Mouse (Mus musculus) forebrain, postnatal 0 days (tissue): ENCODE measurements around the gene Runx1. TPM values are rescaled to one million over a fixed set of nuclear protein-coding genes. Genes with fewer than 3 reads are reported as not detected.

ENCODE experiments used
- ATAC-seq: fragments of 200-750 bp; cut with Nextera tagmentation; 2 replicates; pipeline ENCODE4 v1.8.0; 2017; ENCODE audit warnings: mild to moderate bottlenecking, moderate library complexity
- DNase-seq: peaks from one replicate; pipeline ENCODE4 v3.0.0-alpha.2; 2015
- H3K27ac ChIP-seq: fragments of 300-500 bp; sonication (generic); 2 replicates; pipeline ENCODE4 v1.5.1; 2014; ENCODE audit warnings: low read depth, mild to moderate bottlenecking, antibody characterized with exemption, low read length, moderate library complexity, mixed read lengths
- H3K27me3 ChIP-seq: fragments of 300-500 bp; sonication (generic); 2 replicates; pipeline ENCODE4 v1.6.1; 2014; ENCODE audit warnings: mild to moderate bottlenecking, low read length, mixed read lengths; ENCODE audit not compliant: insufficient read depth
- H3K36me3 ChIP-seq: fragments of 300-500 bp; sonication (generic); 2 replicates; pipeline ENCODE4 v1.6.1; 2014; ENCODE audit warnings: mild to moderate bottlenecking, moderate library complexity; ENCODE audit not compliant: insufficient read depth
- H3K4me1 ChIP-seq: fragments of 300-500 bp; sonication (generic); 2 replicates; pipeline ENCODE4 v1.6.1; 2014; ENCODE audit warnings: antibody characterized with exemption; ENCODE audit not compliant: insufficient read depth
- H3K4me2 ChIP-seq: fragments of 300-500 bp; sonication (generic); 2 replicates; pipeline ENCODE4 v1.6.1; 2014; ENCODE audit warnings: low read depth, mild to moderate bottlenecking, moderate library complexity
- H3K4me3 ChIP-seq: fragments of 300-500 bp; sonication (generic); 2 replicates; pipeline ENCODE4 v1.5.1; 2014; ENCODE audit warnings: low read depth, low read length, mixed read lengths
- H3K9ac ChIP-seq: fragments of 300-500 bp; sonication (generic); 2 replicates; pipeline ENCODE4 v1.6.1; 2014; ENCODE audit warnings: mild to moderate bottlenecking
- H3K9me3 ChIP-seq: fragments of 300-500 bp; sonication (generic); 2 replicates; pipeline ENCODE4 v1.6.1; 2016; ENCODE audit warnings: low read length
- CTCF ChIP-seq: sonication (generic); IDR thresholded peaks from 2 replicates; pipeline ENCODE4 v1.5.1; 2016; ENCODE audit warnings: antibody characterized with exemption, control low read depth, low read depth
- WGBS: fragments of 180-500 bp; shearing (Covaris S2); extraction: QIAGEN DNeasy Blood & Tissue Kit; methylation state at CpG from one replicate; pipeline ENCODE4 v1.1.7; 2014; 5-methylcytosine and 5-hydroxymethylcytosine counted together
- polyA plus RNA-seq: library from polyadenylated mRNA; unstranded; fragments of >200 nt; fragmentation: Nextera tagmentation; extraction: Ambion mirVana; gene quantifications from 2 replicates; pipeline ENCODE4 v1.2.1, GENCODE M21; 2015
- total RNA-seq: library from RNA; depleted of rRNA; stranded (reverse); fragments of >200 nt; gene quantifications from 2 replicates; pipeline ENCODE4 v1.2.3, GENCODE M21; 2014

Gene Runx1
- total and polyA plus RNA-seq, 2 experiments from 2014 or later: 0.46 to 1.2 TPM

DNA sequence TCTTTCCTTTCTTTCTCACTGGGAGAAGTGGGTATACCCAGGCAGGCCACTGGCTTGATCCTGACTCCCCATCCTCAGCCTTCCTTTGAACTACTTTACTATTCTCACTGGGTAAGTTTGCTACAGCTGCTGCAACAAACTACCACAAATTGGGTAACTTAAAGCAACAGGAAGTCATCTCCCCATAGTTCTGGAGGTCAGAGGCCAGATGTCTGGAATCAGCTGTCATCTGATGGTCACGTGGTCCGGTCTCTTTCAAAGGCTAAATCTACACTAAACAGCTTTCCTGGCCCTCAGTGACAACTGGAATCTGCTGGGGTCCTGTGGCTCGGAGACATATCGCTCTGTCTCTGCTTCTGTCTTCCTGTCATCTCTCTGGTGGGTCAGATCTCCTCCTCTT is 252.8 kb downstream of the Runx1 start:
- Histone ChIP-seq H3K4me3 (no peak overlapping the region), H3K4me1 (no peaks in the 10 kb centered on the region), H3K4me2 (no peak overlapping the region), H3K27ac (no peak overlapping the region), H3K27me3 (no peaks in the 10 kb centered on the region), H3K9ac (no peak overlapping the region), H3K9me3 (no peaks in the 10 kb centered on the region), H3K36me3 (no peaks in the 10 kb centered on the region)
- 90% methylated on average over 4 of the region's 4 CpGs for WGBS
- TF ChIP-seq CTCF: no peak
- DNase-seq (no peak), ATAC-seq (no peak)

DNA sequence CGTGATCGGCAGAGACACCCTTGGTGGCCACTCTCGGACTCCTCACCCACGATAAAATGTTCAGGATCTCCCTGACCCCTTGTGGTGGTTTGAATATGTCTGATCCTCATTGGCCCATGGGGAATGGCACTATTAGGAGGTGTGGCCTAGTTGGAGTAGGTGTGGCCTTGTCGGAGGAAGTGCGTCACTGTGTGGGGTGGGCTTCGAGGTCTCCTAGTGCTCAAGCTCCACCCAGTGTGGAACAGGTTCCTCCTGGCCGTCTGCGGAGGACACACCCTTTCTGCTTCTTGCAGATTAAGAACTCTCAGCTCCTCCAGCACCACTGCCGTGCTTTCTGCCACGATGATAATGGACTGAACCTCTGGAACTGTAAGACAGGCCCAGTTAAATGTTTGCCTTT is 254.7 kb downstream of the Runx1 start:
- Histone ChIP-seq H3K9me3 (no peaks in the 10 kb centered on the region), H3K27ac (no peak overlapping the region), H3K27me3 (no peaks in the 10 kb centered on the region), H3K4me3 (no peak overlapping the region), H3K36me3 (no peaks in the 10 kb centered on the region), H3K9ac (no peak overlapping the region), H3K4me2 (no peak overlapping the region), H3K4me1 (no peaks in the 10 kb centered on the region)
- DNase-seq (no peak), ATAC-seq (no peak)
- WGBS: 92% methylated on average over 11 of the region's 11 CpGs
- TF ChIP-seq CTCF: no peak

DNA sequence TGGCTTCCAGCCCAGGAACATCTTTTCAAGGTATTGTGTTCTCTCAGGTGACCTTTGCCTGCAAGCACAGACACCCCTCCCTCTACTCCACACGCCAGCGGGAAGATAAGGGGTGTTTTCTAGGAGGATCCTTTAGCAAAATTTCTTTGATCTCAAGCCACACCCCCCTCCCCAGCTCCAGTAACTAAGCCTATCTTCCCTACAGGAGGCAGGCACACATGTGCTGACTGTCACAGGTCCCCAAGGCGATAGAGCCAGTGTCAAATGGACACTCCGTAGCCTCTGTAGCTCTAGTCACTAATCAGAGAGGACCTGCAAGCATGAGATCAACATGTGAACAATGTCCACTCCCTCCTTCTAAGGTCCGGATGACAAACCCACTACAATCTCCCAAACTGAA is 259.8 kb downstream of the Runx1 start:
- Histone ChIP-seq H3K4me3 (no peak overlapping the region), H3K9me3 (no peaks in the 10 kb centered on the region), H3K9ac (no peak overlapping the region), H3K27ac (no peak overlapping the region), H3K36me3 (no peaks in the 10 kb centered on the region), H3K4me1 (peaks cover 5% of the 10 kb centered on the region; the same call in 1 of the 2 replicates), H3K4me2 (no peak overlapping the region), H3K27me3 (no peaks in the 10 kb centered on the region)
- 35% methylated on average over 5 of the region's 5 CpGs for WGBS
- no peak for ATAC-seq
- no peak for TF ChIP-seq CTCF
- no peak for DNase-seq

DNA sequence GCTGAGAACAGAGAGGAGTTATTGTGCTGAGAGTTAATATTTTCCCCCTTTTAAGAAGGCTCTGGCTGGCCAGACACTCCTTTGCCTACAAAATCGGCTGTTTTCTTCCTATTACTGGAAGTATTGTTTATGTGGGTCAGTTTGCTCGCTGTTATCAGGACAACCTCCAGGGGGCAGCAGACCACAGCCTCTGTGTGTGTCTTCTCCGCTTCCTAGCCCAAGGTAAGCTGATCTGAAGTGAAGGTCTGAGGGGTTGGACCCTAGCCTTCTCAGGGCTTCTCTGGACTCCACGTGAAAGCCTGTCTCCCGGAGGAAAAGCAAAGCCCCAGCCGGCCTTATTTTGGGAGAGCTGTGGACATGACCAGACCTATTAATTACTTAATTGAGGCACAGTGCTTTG is 260.2 kb downstream of the Runx1 start:
- WGBS: 4% methylated on average over 6 of the region's 6 CpGs
- DNase-seq (peak; percentile 89), ATAC-seq (peak; percentile 65; the same call in 1 of the 2 replicates)
- Histone ChIP-seq H3K27me3 (no peaks in the 10 kb centered on the region), H3K9ac (0 out of 2 replicates have a peak overlapping the region, but pooled peaks have one; percentile 6), H3K36me3 (no peaks in the 10 kb centered on the region), H3K27ac (no peak overlapping the region), H3K4me3 (peak overlapping the region; percentile 9), H3K9me3 (no peaks in the 10 kb centered on the region), H3K4me2 (peak overlapping the region; percentile 46), H3K4me1 (peaks cover 5% of the 10 kb centered on the region; the same call in 1 of the 2 replicates)
- TF ChIP-seq CTCF: peak; percentile 94

DNA sequence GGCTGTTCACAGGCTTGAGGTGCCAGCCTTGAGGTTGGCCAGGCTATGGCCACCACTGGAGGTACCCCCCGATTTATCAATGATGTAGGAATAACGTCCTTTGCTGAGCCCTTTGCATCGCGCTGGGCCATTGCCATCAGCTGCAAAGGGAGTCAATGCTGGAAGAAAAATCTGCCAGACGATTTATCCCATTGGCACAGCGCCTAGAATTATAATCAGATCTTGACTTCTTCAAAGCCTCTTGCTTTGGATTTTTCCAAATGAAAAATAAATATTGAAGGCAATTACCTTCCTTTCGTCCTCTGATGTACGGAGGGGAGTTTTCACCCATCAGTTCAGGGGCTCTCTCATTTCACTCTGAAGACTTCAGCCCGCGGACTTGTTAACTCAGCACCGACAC is 260.7 kb downstream of the Runx1 start:
- Histone ChIP-seq H3K4me3 (peak overlapping the region; percentile 9), H3K36me3 (no peaks in the 10 kb centered on the region), H3K4me2 (peak overlapping the region; percentile 46), H3K9me3 (no peaks in the 10 kb centered on the region), H3K27ac (no peak overlapping the region), H3K27me3 (no peaks in the 10 kb centered on the region), H3K4me1 (peaks cover 5% of the 10 kb centered on the region; the same call in 1 of the 2 replicates), H3K9ac (0 out of 2 replicates have a peak overlapping the region, but pooled peaks have one; percentile 6)
- peak; percentile 20 for ATAC-seq
- TF ChIP-seq CTCF: no peak
- 42% methylated on average over 11 of the region's 11 CpGs for WGBS
- peak; percentile 61 for DNase-seq

DNA sequence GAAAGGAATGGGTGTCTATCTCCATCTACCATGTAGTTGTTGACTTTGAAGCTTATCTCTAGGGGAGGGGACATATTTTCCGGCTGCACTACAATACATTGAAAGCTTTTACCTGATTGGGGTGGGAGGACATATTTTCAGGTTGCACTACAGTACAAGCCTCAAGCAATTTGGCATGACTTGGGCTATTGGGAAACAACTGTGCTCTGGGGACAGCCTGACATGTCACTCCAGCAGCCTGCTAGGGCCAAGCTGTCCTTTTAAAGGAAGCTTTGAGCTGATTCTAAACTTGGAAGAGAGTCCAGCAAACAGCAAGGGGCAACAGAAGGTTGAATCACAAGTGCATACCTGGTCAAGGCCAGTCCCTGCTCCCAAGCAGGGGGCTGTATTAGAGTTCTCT is 270.9 kb downstream of the Runx1 start:
- 98% methylated on average over 1 of the region's 1 CpGs for WGBS
- ATAC-seq: no peak
- Histone ChIP-seq H3K4me2 (no peak overlapping the region), H3K36me3 (no peaks in the 10 kb centered on the region), H3K9ac (no peak overlapping the region), H3K27ac (no peak overlapping the region), H3K27me3 (no peaks in the 10 kb centered on the region), H3K9me3 (no peaks in the 10 kb centered on the region), H3K4me1 (no peaks in the 10 kb centered on the region), H3K4me3 (no peak overlapping the region)
- TF ChIP-seq CTCF: no peak
- DNase-seq: no peak

DNA sequence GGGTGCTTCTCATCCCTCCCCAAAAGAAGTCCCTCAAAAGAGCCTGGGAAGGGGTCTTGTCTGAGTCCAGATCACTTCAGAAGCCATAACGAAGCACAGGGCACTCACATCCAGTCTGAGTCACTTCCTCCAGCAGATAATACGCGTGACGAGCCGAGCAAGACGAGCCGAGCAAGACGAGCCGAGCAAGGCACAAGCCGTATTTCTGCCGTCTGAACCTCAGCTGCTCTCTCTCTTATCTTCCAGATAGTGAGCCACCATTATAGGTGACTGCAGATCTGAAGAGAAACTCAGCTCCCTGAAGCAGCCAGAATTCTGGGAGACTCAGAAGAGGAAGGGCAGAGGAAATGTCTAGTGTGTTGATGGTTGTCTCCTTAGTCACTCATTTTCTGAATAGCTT is 273.1 kb downstream of the Runx1 start:
- no peak for ATAC-seq
- H3K4me3 ChIP-seq: no peak overlapping the region
- H3K9me3 ChIP-seq: no peaks in the 10 kb centered on the region
- no peaks in the 10 kb centered on the region for H3K36me3 ChIP-seq
- H3K9ac ChIP-seq: no peak overlapping the region
- H3K27ac ChIP-seq: no peak overlapping the region
- no peak for TF ChIP-seq CTCF
- no peaks in the 10 kb centered on the region for H3K4me1 ChIP-seq
- 87% methylated on average over 11 of the region's 11 CpGs for WGBS
- H3K4me2 ChIP-seq: no peak overlapping the region
- no peaks in the 10 kb centered on the region for H3K27me3 ChIP-seq
- DNase-seq: no peak

DNA sequence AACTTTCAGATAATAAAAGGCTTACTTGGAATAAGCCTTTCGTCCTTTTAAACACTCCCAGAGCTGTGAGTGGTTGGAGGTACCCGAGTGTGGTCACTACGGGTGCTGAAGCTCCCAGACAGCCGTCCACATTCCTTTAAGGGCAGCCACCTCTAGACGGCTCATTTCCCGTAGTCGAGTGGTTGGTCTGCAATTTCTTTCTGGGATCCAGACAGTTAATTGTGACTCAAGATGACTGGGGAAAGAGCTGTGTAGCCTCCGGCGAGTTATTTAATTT is 273.9 kb downstream of the Runx1 start:
- H3K27ac ChIP-seq: no peak overlapping the region
- H3K36me3 ChIP-seq: no peaks in the 10 kb centered on the region
- H3K4me3 ChIP-seq: no peak overlapping the region
- no peak for ATAC-seq
- WGBS: 80% methylated on average over 9 of the region's 9 CpGs
- H3K4me2 ChIP-seq: no peak overlapping the region
- no peak for TF ChIP-seq CTCF
- no peaks in the 10 kb centered on the region for H3K9me3 ChIP-seq
- H3K9ac ChIP-seq: no peak overlapping the region
- H3K27me3 ChIP-seq: no peaks in the 10 kb centered on the region
- no peak for DNase-seq
- no peaks in the 10 kb centered on the region for H3K4me1 ChIP-seq
